Mouse (Mus musculus): ENCODE data around the gene Dnali1. TPM values are rescaled to one million over a fixed set of nuclear protein-coding genes. Genes with fewer than 3 reads are reported as not detected.

Gene Dnali1
- polyA plus RNA-seq, 1 experiment from 2014 or later = 1.8 TPM

DNA sequence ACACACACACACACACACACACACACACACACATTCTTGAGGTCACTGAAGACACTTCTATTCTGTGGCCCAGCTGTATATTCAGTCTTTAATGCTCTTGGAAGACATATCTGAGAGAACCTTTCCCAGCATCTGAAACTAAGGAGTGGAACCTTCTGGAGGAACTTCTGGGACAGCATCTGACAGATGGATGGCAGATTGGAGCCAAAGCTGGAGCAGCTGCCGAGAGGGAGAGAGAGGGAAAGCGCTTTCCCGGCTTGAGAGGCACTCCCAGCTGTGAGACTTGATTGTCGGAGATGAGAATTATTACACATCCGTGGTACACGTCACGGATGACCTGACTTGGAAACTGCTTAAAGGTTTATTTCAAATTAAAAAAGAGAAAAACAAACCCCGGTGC is 56.8 kb downstream of the Dnali1 start:
- no peaks in the 10 kb centered on the region for H3K27me3 ChIP-seq (ENCODE audit: control insufficient read depth, insufficient read depth, low read length)
- H3K4me1 ChIP-seq (replicated peaks; ENCODE audit: control insufficient read depth, insufficient read depth, low read length) = no peaks in the 10 kb centered on the region
- no peak overlapping the region for H3K4me3 ChIP-seq (replicated peaks; ENCODE audit: low read length)
- no peak overlapping the region for H3K4me2 ChIP-seq (replicated peaks)
- H3K9me3 ChIP-seq (ENCODE audit: control insufficient read depth, low read length) = no peaks in the 10 kb centered on the region
- ATAC-seq (ENCODE audit: low FRiP score) (no peak), DNase-seq (ENCODE audit: low spot score) (no peak)
- H3K36me3 ChIP-seq (replicated peaks; ENCODE audit: control insufficient read depth, insufficient read depth) = no peaks in the 10 kb centered on the region
- H3K27ac ChIP-seq = no peak overlapping the region
- WGBS = 64% methylated on average over 8 of the region's 8 CpGs
- H3K9ac ChIP-seq = no peak overlapping the region

GRCm38 (mm10) chr4:125008220-125008619 is 57.3 kb downstream of the Dnali1 start:
- Histone ChIP-seq H3K4me3 (replicated peaks; ENCODE audit: low read length) (no peak overlapping the region), H3K36me3 (replicated peaks; ENCODE audit: control insufficient read depth, insufficient read depth) (no peaks in the 10 kb centered on the region), H3K9me3 (ENCODE audit: control insufficient read depth, low read length) (no peaks in the 10 kb centered on the region), H3K4me1 (replicated peaks; ENCODE audit: control insufficient read depth, insufficient read depth, low read length) (no peaks in the 10 kb centered on the region), H3K27ac (no peak overlapping the region), H3K27me3 (ENCODE audit: control insufficient read depth, insufficient read depth, low read length) (no peaks in the 10 kb centered on the region), H3K9ac (no peak overlapping the region), H3K4me2 (replicated peaks) (no peak overlapping the region)
- 57% methylated on average over 6 of the region's 6 CpGs for WGBS
- ATAC-seq (ENCODE audit: low FRiP score) (no peak), DNase-seq (ENCODE audit: low spot score) (no peak)

- WGBS = 43% methylated on average over 15 of the region's 15 CpGs
- no peaks in the 10 kb centered on the region for H3K27me3 ChIP-seq (ENCODE audit: control insufficient read depth, insufficient read depth, low read length)
Measured at GRCm38 (mm10) chr4:125007460-125007859, 58.0 kb downstream of the Dnali1 start.

More at GRCm38 (mm10) chr4:125007460-125007859, 58.0 kb downstream of the Dnali1 start:
- Histone ChIP-seq H3K4me2 (replicated peaks) (0 out of 2 replicates have a peak overlapping the region, but pooled peaks have one; percentile 3), H3K9me3 (ENCODE audit: control insufficient read depth, low read length) (no peaks in the 10 kb centered on the region), H3K9ac (no peak overlapping the region), H3K36me3 (replicated peaks; ENCODE audit: control insufficient read depth, insufficient read depth) (no peaks in the 10 kb centered on the region), H3K4me3 (replicated peaks; ENCODE audit: low read length) (no peak overlapping the region), H3K4me1 (replicated peaks; ENCODE audit: control insufficient read depth, insufficient read depth, low read length) (no peaks in the 10 kb centered on the region), H3K27ac (no peak overlapping the region)
- ATAC-seq (ENCODE audit: low FRiP score) (no peak), DNase-seq (ENCODE audit: low spot score) (no peak)

Other genes with a start within 250 kb of the Dnali1 start
- gene Yrdc, start 215.0 kb downstream of the Dnali1 start, polyA plus RNA-seq (2014; fragmentation: Nextera tagmentation; extraction: Ambion mirVana) = 54.2 and 55.1 TPM in 2 replicates
- 93.5 and 102 TPM in 2 replicates for gene 1110065P20Rik, start 214.5 kb downstream of the Dnali1 start, polyA plus RNA-seq (2014; fragmentation: Nextera tagmentation; extraction: Ambion mirVana)
- 16.9 and 17.6 TPM in 2 replicates for gene Maneal, start 203.5 kb downstream of the Dnali1 start, polyA plus RNA-seq (2014; fragmentation: Nextera tagmentation; extraction: Ambion mirVana)
- gene Epha10, start 184.8 kb downstream of the Dnali1 start, polyA plus RNA-seq (2014; fragmentation: Nextera tagmentation; extraction: Ambion mirVana) = 8.4 and 8.7 TPM in 2 replicates
- 4.1 and 5.2 TPM in 2 replicates for gene 9930104L06Rik, start 128.7 kb downstream of the Dnali1 start, polyA plus RNA-seq (2014; fragmentation: Nextera tagmentation; extraction: Ambion mirVana)
- gene Cdca8, start 126.4 kb downstream of the Dnali1 start, polyA plus RNA-seq (2014; fragmentation: Nextera tagmentation; extraction: Ambion mirVana) = 19.0 and 28.7 TPM in 2 replicates
- 1.2 and 1.9 TPM in 2 replicates for gene Rspo1, start 79.3 kb downstream of the Dnali1 start, polyA plus RNA-seq (2014; fragmentation: Nextera tagmentation; extraction: Ambion mirVana)
- gene Gnl2, start 49.1 kb downstream of the Dnali1 start, polyA plus RNA-seq (2014; fragmentation: Nextera tagmentation; extraction: Ambion mirVana) = 81.6 and 86.1 TPM in 2 replicates
- 23.7 and 26.2 TPM in 2 replicates for gene Snip1, start 969 bp upstream of the Dnali1 start, polyA plus RNA-seq (2014; fragmentation: Nextera tagmentation; extraction: Ambion mirVana)
- gene Meaf6, start 19.4 kb upstream of the Dnali1 start, polyA plus RNA-seq (2014; fragmentation: Nextera tagmentation; extraction: Ambion mirVana) = 165 and 171 TPM in 2 replicates
- 0.09 and 0.43 TPM in 2 replicates for gene Zc3h12a, start 62.1 kb upstream of the Dnali1 start, polyA plus RNA-seq (2014; fragmentation: Nextera tagmentation; extraction: Ambion mirVana)

Measured in hindbrain, embryonic 14.5 days (tissue).